Mouse (Mus musculus) thymus, adult 2 months (tissue): ENCODE measurements around the gene Fars2.

ENCODE experiments used
- CTCF ChIP-seq: fragments of 200-500 bp; IDR thresholded peaks from 2 replicates; pipeline ENCODE4 v1.5.1; 2012; ENCODE audit warnings: mild to moderate bottlenecking, control low read depth, low read length, moderate library complexity, borderline replicate concordance; ENCODE audit not compliant: control insufficient read depth, poor library complexity, insufficient read depth; ENCODE audit errors: extremely low read depth
- POLR2A ChIP-seq: fragments of 200-500 bp; IDR thresholded peaks from 2 replicates; pipeline ENCODE4 v1.6.1; 2012; ENCODE audit warnings: mild to moderate bottlenecking, low read length, control low read depth, moderate library complexity; ENCODE audit not compliant: control insufficient read depth, poor library complexity, insufficient read depth; ENCODE audit errors: extremely low read depth

DNA sequence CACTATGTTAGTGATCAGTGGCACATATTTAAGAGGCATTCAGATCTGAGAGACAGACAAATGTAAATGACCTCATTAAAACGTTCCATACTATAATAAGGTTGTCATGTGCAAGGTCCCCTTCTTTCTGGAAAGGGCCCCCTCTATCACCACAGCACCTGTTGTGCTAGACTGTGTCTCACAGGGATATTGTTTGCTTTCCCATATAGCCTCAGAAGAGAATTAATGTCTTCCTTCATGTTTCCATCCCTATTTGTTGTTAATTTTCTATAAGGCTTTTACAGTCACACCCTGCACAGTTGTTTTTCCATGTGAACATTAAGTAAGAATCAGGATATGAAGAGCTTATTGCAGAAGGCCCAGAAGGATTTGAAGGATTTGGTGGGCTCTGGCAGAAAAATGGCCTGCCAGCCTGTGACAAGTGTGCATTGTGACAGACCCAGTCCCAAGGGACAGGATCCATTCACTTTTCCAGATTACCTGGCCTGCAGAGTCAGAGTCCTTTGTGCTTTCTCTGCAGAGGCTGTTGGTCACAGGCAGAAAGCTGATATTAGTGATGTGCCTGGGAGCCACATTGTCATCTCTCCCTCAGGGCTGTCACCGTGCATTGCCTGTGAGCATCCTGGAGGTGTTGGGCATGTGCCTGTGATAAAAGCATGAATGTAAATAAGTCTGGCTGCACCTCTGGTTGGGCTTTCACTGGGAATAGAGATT lies 352.4 kb downstream of the Fars2 start:
- no peak for TF ChIP-seq CTCF
- no peak for TF ChIP-seq POLR2A
